Mouse (Mus musculus) embryo, embryonic 11 days (tissue): ENCODE measurements around the gene Ttll7.

Source experiments
- DNase-seq: peaks from one replicate; pipeline ENCODE4 v3.0.0-alpha.2; 2015

The Ttll7 gene

GRCm38 (mm10) chr3:147000963-147001362 is 148.8 kb downstream of the Ttll7 start:
- no peak for DNase-seq

GRCm38 (mm10) chr3:147001557-147001956 is 149.4 kb downstream of the Ttll7 start:
- DNase-seq: no peak

DNA sequence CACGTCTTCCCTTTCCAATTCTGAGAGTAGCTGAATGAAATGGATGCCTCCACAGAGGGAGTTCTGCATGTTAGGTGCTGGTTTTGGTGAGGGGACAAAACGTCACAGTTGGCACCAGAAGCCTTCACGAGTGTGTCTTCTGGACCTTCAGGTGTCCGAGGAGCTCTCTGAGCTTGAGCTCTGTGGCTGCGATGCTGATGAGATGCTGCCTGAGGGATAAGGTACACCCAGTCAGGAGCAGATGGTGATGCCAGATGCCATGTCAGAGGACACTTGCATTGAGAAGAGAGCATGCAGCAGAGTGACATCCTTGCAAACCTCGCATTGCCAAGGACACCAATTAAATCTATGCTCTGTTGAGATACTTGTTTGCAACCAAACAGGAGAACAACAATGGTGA is 164.3 kb downstream of the Ttll7 start:
- no peak for DNase-seq

GRCm38 (mm10) chr3:147019506-147019905 is 167.3 kb downstream of the Ttll7 start:
- no peak for DNase-seq

DNA sequence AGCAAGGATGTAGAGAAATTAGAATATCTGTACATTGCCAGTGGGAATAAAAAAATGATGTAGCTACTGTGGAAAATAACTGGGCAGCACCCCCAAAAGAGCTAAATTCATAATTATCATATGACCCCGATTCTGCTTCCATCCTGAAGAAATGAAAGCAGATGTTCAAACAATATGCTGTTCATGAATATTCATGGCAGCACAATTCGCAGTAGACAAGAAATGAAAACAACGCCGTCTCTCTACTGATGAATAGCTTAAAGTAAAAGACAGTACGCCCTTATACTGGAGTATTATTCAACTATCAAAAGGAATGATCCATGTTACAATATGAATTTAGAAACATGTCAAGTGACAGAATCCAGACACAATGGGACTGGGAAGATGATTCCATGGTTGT is 174.1 kb downstream of the Ttll7 start:
- DNase-seq: no peak

DNA sequence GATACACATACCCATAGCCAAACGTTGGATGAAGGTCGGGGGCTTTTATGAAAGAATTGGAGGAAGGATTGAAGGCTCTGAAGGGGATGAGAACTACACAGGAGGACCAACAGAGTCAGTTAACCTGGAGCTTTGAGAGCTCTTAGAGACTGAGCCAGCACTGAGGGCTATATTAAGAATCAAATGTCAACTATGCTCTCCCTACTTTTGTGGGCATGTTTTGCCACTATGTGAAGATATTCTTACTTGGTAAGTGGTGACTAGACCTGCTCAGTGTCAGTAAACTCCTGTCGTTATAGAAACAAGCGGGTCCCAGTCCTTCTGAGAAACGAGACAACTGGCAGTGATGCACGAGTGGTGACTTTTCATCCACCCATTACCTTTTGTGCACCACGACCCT is 176.2 kb downstream of the Ttll7 start:
- no peak for DNase-seq

GRCm38 (mm10) chr3:147029718-147030117 is 177.6 kb downstream of the Ttll7 start:
- peak; percentile 18 for DNase-seq

GRCm38 (mm10) chr3:147030266-147030880 is 178.2 kb downstream of the Ttll7 start:
- peak; percentile 9 for DNase-seq
